Mouse (Mus musculus) kidney, adult 2 months (tissue): Measurements from ENCODE around the gene Prokr2. TPM values are rescaled to one million over a fixed set of nuclear protein-coding genes. Genes with fewer than 3 reads are reported as not detected.

Source experiments
- DNase-seq: peaks from one replicate; pipeline ENCODE4 v3.0.0; 2021
- H3K27ac ChIP-seq: fragments of 200-500 bp; 2 replicates; pipeline ENCODE4 v1.5.1; 2012; ENCODE audit warnings: low read depth, low read length, control low read depth, inconsistent platforms; ENCODE audit not compliant: insufficient read depth
- H3K27me3 ChIP-seq: fragments of 200-500 bp; replicated peaks from 2 replicates; pipeline ENCODE4 v1.6.1; 2012; ENCODE audit warnings: mild to moderate bottlenecking, moderate library complexity, low read length, inconsistent platforms; ENCODE audit not compliant: control insufficient read depth, insufficient read depth
- H3K36me3 ChIP-seq: fragments of 200-500 bp; 2 replicates; pipeline ENCODE4 v1.6.1; 2012; ENCODE audit warnings: mild to moderate bottlenecking, moderate library complexity, low read length, inconsistent platforms; ENCODE audit not compliant: control insufficient read depth, insufficient read depth
- H3K4me1 ChIP-seq: fragments of 200-500 bp; 2 replicates; pipeline ENCODE4 v1.6.1; 2011; ENCODE audit warnings: low read length; ENCODE audit not compliant: control insufficient read depth, insufficient read depth
- H3K4me3 ChIP-seq: fragments of 200-500 bp; 2 replicates; pipeline ENCODE4 v1.5.1; 2011; ENCODE audit warnings: mild to moderate bottlenecking, low read depth, low read length, control low read depth; ENCODE audit not compliant: insufficient read depth
- CTCF ChIP-seq: fragments of 200-500 bp; conservative IDR thresholded peaks from 2 replicates; pipeline ENCODE4 v1.5.1; 2011; ENCODE audit warnings: low read depth, mild to moderate bottlenecking, control low read depth, low read length, moderate library complexity, mixed read lengths; ENCODE audit not compliant: insufficient read depth, insufficient read length
- POLR2A ChIP-seq: fragments of 200-500 bp; IDR thresholded peaks from one replicate; pipeline ENCODE4 v1.6.1; 2011; ENCODE audit warnings: low read depth, low read length, control low read depth
- WGBS: fragments of 180-500 bp; shearing (Covaris S2); methylation state at CpG from one replicate; pipeline ENCODE4 v1.1.7; 2018; 5-methylcytosine and 5-hydroxymethylcytosine counted together
- polyA plus RNA-seq: library from polyadenylated mRNA; depleted of rRNA; stranded (reverse); fragments of >200 nt; gene quantifications from 2 replicates; pipeline ENCODE4 v1.2.3, GENCODE M21; 2012

Prokr2 gene
- polyA plus RNA-seq, 1 experiment: not detected

GRCm38 (mm10) chr2:132378602-132379150, 6.6 kb downstream of the Prokr2 start:
- Histone ChIP-seq H3K4me3 (no peak overlapping the region), H3K36me3 (no peaks in the 10 kb centered on the region), H3K27me3 (no peaks in the 10 kb centered on the region), H3K4me1 (no peaks in the 10 kb centered on the region), H3K27ac (no peak overlapping the region)
- TF ChIP-seq CTCF (no peak), POLR2A (no peak)
- no peak for DNase-seq
- 37% methylated on average over 10 of the region's 10 CpGs for WGBS

DNA sequence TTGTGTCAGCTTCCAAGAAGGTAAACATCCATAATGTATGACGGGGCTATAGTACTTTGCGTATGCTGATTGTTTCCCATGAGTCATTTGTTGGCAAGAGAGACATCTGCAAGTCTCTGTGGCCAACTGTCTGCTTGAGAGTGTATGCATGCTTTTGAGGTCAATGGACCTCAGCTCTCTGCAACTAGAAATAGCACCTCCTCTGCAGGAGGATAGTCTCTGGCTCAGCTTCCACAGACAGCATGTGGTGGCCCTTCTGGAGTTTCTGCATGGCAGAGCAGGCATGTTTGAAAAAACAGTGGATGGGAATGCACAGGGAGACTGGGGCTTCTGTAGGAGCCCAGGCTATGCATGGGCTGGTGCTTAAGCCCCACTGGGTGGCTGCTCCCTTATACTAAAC, 7.8 kb downstream of the Prokr2 start:
- 88% methylated on average over 2 of the region's 2 CpGs for WGBS

GRCm38 (mm10) chr2:132375721-132376120, 9.5 kb downstream of the Prokr2 start:
- DNase-seq: no peak
- Histone ChIP-seq H3K27ac (no peak overlapping the region), H3K27me3 (no peaks in the 10 kb centered on the region), H3K4me3 (no peak overlapping the region), H3K36me3 (no peaks in the 10 kb centered on the region), H3K4me1 (no peaks in the 10 kb centered on the region)
- WGBS: 73% methylated on average over 3 of the region's 3 CpGs
- TF ChIP-seq POLR2A: no peak
- TF ChIP-seq CTCF: no peak

More for the DNA sequence above, 7.8 kb downstream of the Prokr2 start:
- H3K27ac ChIP-seq: no peak overlapping the region
- no peaks in the 10 kb centered on the region for H3K27me3 ChIP-seq
- DNase-seq: no peak
- H3K4me1 ChIP-seq: no peaks in the 10 kb centered on the region
- no peak overlapping the region for H3K4me3 ChIP-seq
- no peaks in the 10 kb centered on the region for H3K36me3 ChIP-seq
- TF ChIP-seq CTCF: no peak

DNA sequence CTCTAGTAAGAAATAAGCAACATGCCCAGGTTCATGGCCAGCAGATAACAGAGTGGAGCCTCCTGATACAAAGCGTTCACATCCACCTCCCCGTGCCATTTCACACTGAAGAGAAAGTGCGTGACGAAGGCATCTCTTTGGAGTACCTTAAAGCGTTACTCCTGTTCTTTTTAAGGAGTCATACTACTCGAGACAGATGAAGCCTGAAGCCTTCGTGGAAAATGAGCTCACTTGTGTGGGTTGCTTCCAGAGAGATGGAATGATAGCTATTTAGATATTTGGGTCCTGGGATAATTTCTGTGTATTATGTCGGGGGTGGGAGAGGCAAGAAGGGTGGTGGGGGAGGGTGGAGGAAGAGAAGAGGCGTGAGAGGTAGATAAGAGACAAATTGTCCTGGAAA, 10.1 kb downstream of the Prokr2 start:
- Histone ChIP-seq H3K4me3 (no peak overlapping the region), H3K27ac (no peak overlapping the region), H3K36me3 (no peaks in the 10 kb centered on the region), H3K4me1 (no peaks in the 10 kb centered on the region), H3K27me3 (no peaks in the 10 kb centered on the region)
- WGBS: 82% methylated on average over 9 of the region's 9 CpGs
- DNase-seq: no peak
- TF ChIP-seq POLR2A (no peak), CTCF (no peak)

DNA sequence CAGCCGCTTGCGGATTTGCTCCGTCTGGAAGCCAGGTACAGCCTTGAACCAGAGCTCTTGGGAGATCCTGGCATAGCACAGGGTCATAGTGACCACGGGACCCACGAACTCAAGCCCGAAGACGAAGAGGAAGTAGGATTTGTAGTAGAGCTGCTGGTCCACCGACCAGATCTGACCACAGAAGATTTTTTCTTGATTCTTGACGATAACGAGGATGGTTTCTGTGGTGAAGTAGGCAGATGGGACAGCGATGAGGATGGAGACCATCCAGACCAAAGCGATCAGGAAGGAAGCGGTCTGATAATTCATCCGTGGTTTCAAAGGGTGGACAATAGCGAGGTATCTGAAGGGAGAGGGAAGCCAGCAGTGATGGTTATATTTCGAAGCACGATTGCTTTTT, 11.5 kb downstream of the Prokr2 start:
- Histone ChIP-seq H3K4me3 (no peak overlapping the region), H3K36me3 (no peaks in the 10 kb centered on the region), H3K27me3 (no peaks in the 10 kb centered on the region), H3K4me1 (no peaks in the 10 kb centered on the region), H3K27ac (no peak overlapping the region)
- 90% methylated on average over 17 of the region's 17 CpGs for WGBS
- TF ChIP-seq CTCF (no peak), POLR2A (no peak)
- DNase-seq: no peak

DNA sequence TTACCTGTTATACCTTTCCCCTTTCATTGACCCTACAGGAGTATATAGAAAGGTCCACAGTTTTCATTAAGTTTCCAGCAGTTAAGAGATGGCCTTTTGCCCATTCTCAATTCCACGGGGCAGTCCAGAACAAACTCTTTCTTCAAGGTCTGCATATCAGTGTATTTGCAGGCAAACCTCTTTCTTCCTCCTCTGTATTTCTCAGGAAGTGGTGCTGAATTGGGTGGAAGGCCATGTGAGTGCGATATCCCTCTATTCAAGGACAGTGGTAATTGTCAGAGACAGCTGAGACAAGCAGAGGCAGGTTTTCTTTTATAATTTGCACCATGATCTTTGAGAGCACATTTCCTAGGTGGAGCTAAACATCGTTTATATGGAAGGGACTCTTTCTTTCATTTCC, 16.8 kb downstream of the Prokr2 start:
- TF ChIP-seq CTCF: no peak
- TF ChIP-seq POLR2A: no peak
- no peaks in the 10 kb centered on the region for H3K4me1 ChIP-seq
- 77% methylated on average over 3 of the region's 3 CpGs for WGBS
- H3K36me3 ChIP-seq: no peaks in the 10 kb centered on the region
- DNase-seq: no peak
- H3K4me3 ChIP-seq: no peak overlapping the region
- H3K27ac ChIP-seq: no peak overlapping the region
- H3K27me3 ChIP-seq: no peaks in the 10 kb centered on the region

DNA sequence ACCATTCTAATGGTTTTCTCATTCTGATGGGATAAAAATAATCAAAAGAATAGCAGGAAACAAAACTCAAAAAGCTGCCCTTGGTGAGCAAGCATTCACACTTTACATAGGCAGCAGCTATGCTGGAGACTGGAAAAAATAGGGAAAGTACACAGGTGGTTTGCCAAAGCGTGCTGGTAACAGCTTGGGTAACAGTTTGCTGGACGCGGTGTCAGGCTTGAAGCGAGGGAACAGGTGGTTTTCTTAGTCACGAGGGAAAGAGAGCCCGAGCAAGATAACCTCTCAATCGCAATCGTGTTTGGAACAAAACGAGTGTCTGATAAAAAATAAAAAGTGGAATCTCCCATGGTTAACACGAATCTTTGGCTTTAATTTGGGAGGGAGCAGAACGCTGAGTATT, 41.4 kb downstream of the Prokr2 start:
- Histone ChIP-seq H3K27ac (no peak overlapping the region), H3K4me3 (no peak overlapping the region), H3K36me3 (no peaks in the 10 kb centered on the region), H3K4me1 (no peaks in the 10 kb centered on the region), H3K27me3 (no peaks in the 10 kb centered on the region)
- 84% methylated on average over 11 of the region's 11 CpGs for WGBS
- DNase-seq: no peak
- TF ChIP-seq POLR2A (no peak), CTCF (no peak)
